ENCODE assay signal across 12 mouse cellular contexts in the genomic region with DNA sequence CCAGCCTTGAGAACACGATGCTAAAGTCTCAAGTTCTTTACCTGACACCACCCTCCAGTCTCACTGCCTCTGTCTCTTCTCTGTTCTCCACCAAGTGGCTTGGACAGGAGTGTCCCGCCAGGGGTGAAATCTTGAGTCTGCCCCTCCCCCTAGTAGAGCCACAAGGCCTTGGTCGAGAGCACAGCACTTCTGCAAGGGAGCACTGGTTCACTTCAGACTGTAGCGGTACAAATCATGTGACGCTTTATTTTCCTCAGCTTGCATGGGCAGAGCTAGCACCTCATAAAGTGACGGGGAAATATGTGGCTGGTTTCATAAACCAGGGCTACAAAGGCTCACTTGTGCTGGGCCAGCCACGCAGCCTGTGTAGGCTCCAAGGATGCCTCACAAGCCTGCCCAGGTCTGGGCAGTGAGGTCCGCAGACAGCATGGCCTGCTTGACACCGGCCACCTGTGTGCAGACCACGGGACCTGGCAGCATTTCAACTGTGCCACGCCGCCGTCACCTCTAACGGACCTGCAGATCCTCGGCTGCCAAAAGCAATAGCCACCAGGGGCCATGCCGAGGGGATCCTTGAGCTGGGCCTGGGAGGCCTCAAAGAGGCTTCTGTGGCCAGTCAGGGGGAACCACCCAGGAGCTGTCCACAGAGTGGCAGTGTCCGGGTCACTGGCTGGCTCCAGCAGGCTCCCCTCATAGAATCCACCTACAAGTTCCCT. TPM values are rescaled to one million over a fixed set of nuclear protein-coding genes. Genes with fewer than 3 reads are reported as not detected.
DNase-seq lines count a peak whose midpoint lies in the region; ATAC-seq and TF ChIP-seq lines count a peak whose summit lies in the region.
"Had no signal": no experiment of that assay in that cellular context is flagged by ENCODE, and none has a peak within 500 bp of the region (broad histone marks: within the 10 kb centered on the region; RNA-seq: fewer than 3 reads in every experiment).

No protein-coding gene starts in this region.

- H3K27ac ChIP-seq in forebrain, embryonic 10.5 days = peak overlapping the region; percentile 77
- no peak overlapping the region for H3K27ac ChIP-seq in forebrain, embryonic 11.5 days (ENCODE audit: low read depth, low read length)
- no peak overlapping the region for H3K27ac ChIP-seq in stomach, embryonic 14.5 days (ENCODE audit: low read length)
- H3K27ac ChIP-seq in stomach, postnatal 0 days (replicated peaks) = no peak overlapping the region

- WGBS in forebrain, embryonic 10.5 days = 71% methylated on average over 17 of the region's 17 CpGs
- 72% methylated on average over 17 of the region's 17 CpGs for WGBS in forebrain, embryonic 11.5 days
- WGBS in stomach, embryonic 14.5 days = 57% methylated on average over 17 of the region's 17 CpGs
- WGBS in stomach, postnatal 0 days = 62% methylated on average over 17 of the region's 17 CpGs

- no peak for ATAC-seq in forebrain, embryonic 11.5 days (replicated peaks; ENCODE audit: low FRiP score)
- ATAC-seq in stomach, embryonic 14.5 days (ENCODE audit: insufficient number of reproducible peaks, insufficient read depth, low FRiP score, low read depth) = peak; percentile 43; the same call in 1 of the 2 replicates
- ATAC-seq in stomach, postnatal 0 days (ENCODE audit: low FRiP score, low TSS enrichment) = no peak
- ATAC-seq in erythroid progenitor cell, adult 5-6 weeks (replicated peaks; ENCODE audit: low FRiP score, poor library complexity, severe bottlenecking) = no peak

- DNase-seq in forebrain, embryonic 10.5 days (ENCODE audit: extremely low spot score, low spot score) = no peak
- no peak for DNase-seq in forebrain, embryonic 11.5 days (ENCODE audit: low spot score)
- no peak for DNase-seq in stomach, postnatal 0 days (ENCODE audit: low spot score)
- peak; percentile 86 for DNase-seq in kidney, postnatal 14 days
- no peak for DNase-seq in layer of hippocampus, adult 18-20 months (ENCODE audit: low spot score in 2 of 2)
- DNase-seq in cerebellum, adult 11 months = no peak
- DNase-seq: adrenal gland, postnatal 25 days; B cell, adult 2 months had no signal

- no peak overlapping the region for H3K4me2 ChIP-seq in forebrain, embryonic 11.5 days (ENCODE audit: low read depth, low read length, severe bottlenecking)
- no peak overlapping the region for H3K4me2 ChIP-seq in stomach, embryonic 14.5 days (replicated peaks; ENCODE audit: low read depth, low read length)
- no peak overlapping the region for H3K4me2 ChIP-seq in stomach, postnatal 0 days (replicated peaks; ENCODE audit: low read depth)

- TF ChIP-seq EP300 in stomach, postnatal 0 days (optimal IDR thresholded peaks at IDR 0.05) = no peak

- H3K27me3 ChIP-seq in forebrain, embryonic 10.5 days (ENCODE audit: poor library complexity, severe bottlenecking) = 0 out of 2 replicates have a peak, but pooled peaks cover 7% of the 10 kb centered on the region
- H3K27me3 ChIP-seq in forebrain, embryonic 11.5 days (ENCODE audit: control insufficient read depth, insufficient read depth, low read length) = no peaks in the 10 kb centered on the region
- H3K27me3 ChIP-seq in stomach, embryonic 14.5 days (ENCODE audit: control insufficient read depth, insufficient read depth, low read length) = no peaks in the 10 kb centered on the region
- H3K27me3 ChIP-seq in stomach, postnatal 0 days (ENCODE audit: control insufficient read depth, insufficient read depth, low read length) = no peaks in the 10 kb centered on the region

- H3K4me1 ChIP-seq in forebrain, embryonic 10.5 days = peaks cover 68% of the 10 kb centered on the region
- peaks cover 17% of the 10 kb centered on the region for H3K4me1 ChIP-seq in forebrain, embryonic 11.5 days (replicated peaks; ENCODE audit: control insufficient read depth, insufficient read depth, low read length)
- H3K4me1 ChIP-seq in stomach, embryonic 14.5 days (ENCODE audit: control insufficient read depth, insufficient read depth, low read length) = peaks cover 20% of the 10 kb centered on the region
- H3K4me1 ChIP-seq in stomach, postnatal 0 days (replicated peaks; ENCODE audit: control insufficient read depth, insufficient read depth) = no peaks in the 10 kb centered on the region; the same call in 1 of the 2 replicates

- H3K9ac ChIP-seq in forebrain, embryonic 11.5 days (ENCODE audit: low read length) = no peak overlapping the region
- no peak overlapping the region for H3K9ac ChIP-seq in stomach, embryonic 14.5 days (replicated peaks; ENCODE audit: low read depth, low read length)
- H3K9ac ChIP-seq in stomach, postnatal 0 days (ENCODE audit: low read length) = no peak overlapping the region

- H3K9me3 ChIP-seq in forebrain, embryonic 10.5 days = peaks cover 8% of the 10 kb centered on the region
- H3K9me3 ChIP-seq in forebrain, embryonic 11.5 days (ENCODE audit: control insufficient read depth, low read length) = no peaks in the 10 kb centered on the region; the same call in 1 of the 2 replicates
- no peaks in the 10 kb centered on the region for H3K9me3 ChIP-seq in stomach, embryonic 14.5 days (ENCODE audit: control insufficient read depth, low read depth, low read length)
- H3K9me3 ChIP-seq in stomach, postnatal 0 days (ENCODE audit: control insufficient read depth, low read length) = no peaks in the 10 kb centered on the region

- TF ChIP-seq CTCF in stomach, postnatal 0 days (IDR thresholded peaks at IDR 0.05; ENCODE audit: low read depth) = no peak

- peaks cover 52% of the 10 kb centered on the region for H3K36me3 ChIP-seq in forebrain, embryonic 10.5 days (replicated peaks)
- H3K36me3 ChIP-seq in forebrain, embryonic 11.5 days (ENCODE audit: control insufficient read depth, insufficient read depth, low read length) = no peaks in the 10 kb centered on the region
- no peaks in the 10 kb centered on the region for H3K36me3 ChIP-seq in stomach, embryonic 14.5 days (ENCODE audit: control insufficient read depth, insufficient read depth, low read length)
- H3K36me3 ChIP-seq in stomach, postnatal 0 days (ENCODE audit: control insufficient read depth, insufficient read depth, low read length) = no peaks in the 10 kb centered on the region

- no peak overlapping the region for H3K4me3 ChIP-seq in forebrain, embryonic 10.5 days
- no peak overlapping the region for H3K4me3 ChIP-seq in forebrain, embryonic 11.5 days (ENCODE audit: low read depth, low read length)
- no peak overlapping the region for H3K4me3 ChIP-seq in stomach, embryonic 14.5 days (ENCODE audit: low read depth, low read length)
- H3K4me3 ChIP-seq in stomach, postnatal 0 days (ENCODE audit: low read depth, low read length) = no peak overlapping the region
- H3K4me3 ChIP-seq: erythroblast, embryonic 14.5 days had no signal

RNA-seq across cellular contexts. Expression of a gene that starts 56.5 kb away (rescaled TPM):
- 102 and 109 TPM in 2 replicates for polyA plus RNA-seq in forebrain, embryonic 10.5 days (2016; fragmentation: Nextera tagmentation; extraction: Ambion mirVana)
- polyA plus RNA-seq in forebrain, embryonic 11.5 days (2014; fragmentation: Nextera tagmentation; extraction: Ambion mirVana) = 81.8 and 84.6 TPM in 2 replicates
- 19.9 and 23.4 TPM in 2 replicates for polyA plus RNA-seq in stomach, embryonic 14.5 days (2014; fragmentation: Nextera tagmentation; extraction: Ambion mirVana)
- polyA plus RNA-seq in stomach, postnatal 0 days (2015; fragmentation: Nextera tagmentation; extraction: Ambion mirVana) = 4.4 and 6.1 TPM in 2 replicates
- total RNA-seq in layer of hippocampus, adult 18-20 months (2021) = 1 to 10 TPM; 4.8 to 5.0 TPM
- 3.4 TPM in 1 of 2 replicates, not detected in the other for total RNA-seq in erythroid progenitor cell, adult 5-6 weeks (2015; ENCODE audit: low replicate concordance)
- total RNA-seq in erythroid progenitor cell, adult 5-6 weeks (2017; ENCODE audit: low replicate concordance) = not detected in 2 replicates
- total RNA-seq: neutrophil, adult 5-6 weeks had no signal
